Mouse (Mus musculus): ENCODE data around the gene Nmnat2. TPM values are rescaled to one million over a fixed set of nuclear protein-coding genes. Genes with fewer than 3 reads are reported as not detected.
A peak's percentile ranks its signal among the peaks of the same experiment; 100 is the strongest.

Nmnat2 gene
- 37.7 and 39.7 TPM in 2 replicates for polyA plus RNA-seq (2016; fragmentation: Nextera tagmentation; extraction: Ambion mirVana)

DNA sequence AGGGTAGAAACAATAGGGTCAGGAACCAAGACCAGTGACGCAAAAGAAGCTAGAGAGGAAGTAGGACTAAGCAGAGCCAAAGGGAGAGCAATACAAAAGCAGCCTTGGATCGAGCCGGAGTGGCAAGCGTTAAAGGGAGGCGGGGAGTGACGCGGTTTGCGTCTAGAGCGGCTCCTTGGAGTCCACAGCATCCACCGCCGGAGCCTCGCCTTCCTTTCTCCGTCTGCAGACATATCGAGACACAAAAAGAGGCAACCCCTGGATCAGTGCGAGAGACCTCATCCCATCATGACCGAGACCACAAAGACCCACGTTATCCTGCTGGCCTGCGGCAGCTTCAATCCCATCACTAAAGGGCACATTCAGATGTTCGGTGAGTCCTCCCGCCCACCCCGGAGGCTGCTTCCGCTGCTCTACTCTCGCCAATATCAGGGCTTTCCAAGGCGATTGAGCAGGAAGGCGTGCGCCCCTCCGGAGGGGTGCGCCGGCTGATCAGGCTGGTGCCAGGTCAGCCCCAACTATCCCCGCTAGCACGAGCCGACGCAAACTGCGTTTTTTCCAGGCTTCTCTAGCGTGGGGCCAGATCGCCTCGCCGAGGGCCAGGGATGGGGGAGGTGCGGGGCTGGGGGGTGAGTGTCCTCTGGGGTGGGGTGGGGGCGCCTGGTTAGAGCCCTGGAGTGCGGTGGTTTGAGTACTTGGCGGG is at the start of gene Nmnat2:
Gene Nmnat2, plus strand, starts transcription at position 173 of the 703 bp plus-strand sequence.
- under 1% methylated on average over 42 of the region's 42 CpGs for WGBS
- ATAC-seq (ENCODE audit: low FRiP score), result peak; percentile 87
- Histone ChIP-seq H3K9me3 (replicated peaks) (no peaks in the 10 kb centered on the region), H3K36me3 (no peaks in the 10 kb centered on the region), H3K4me1 (peaks cover 19% of the 10 kb centered on the region), H3K4me2 (replicated peaks) (peak within 1 kb of the TSS; percentile 58), H3K27me3 (peaks cover 37% of the 10 kb centered on the region), H3K4me3 (peak within 1 kb of the TSS; percentile 66), H3K9ac (peak within 1 kb of the TSS; percentile 84), H3K27ac (peak within 1 kb of the TSS; percentile 86)

DNA sequence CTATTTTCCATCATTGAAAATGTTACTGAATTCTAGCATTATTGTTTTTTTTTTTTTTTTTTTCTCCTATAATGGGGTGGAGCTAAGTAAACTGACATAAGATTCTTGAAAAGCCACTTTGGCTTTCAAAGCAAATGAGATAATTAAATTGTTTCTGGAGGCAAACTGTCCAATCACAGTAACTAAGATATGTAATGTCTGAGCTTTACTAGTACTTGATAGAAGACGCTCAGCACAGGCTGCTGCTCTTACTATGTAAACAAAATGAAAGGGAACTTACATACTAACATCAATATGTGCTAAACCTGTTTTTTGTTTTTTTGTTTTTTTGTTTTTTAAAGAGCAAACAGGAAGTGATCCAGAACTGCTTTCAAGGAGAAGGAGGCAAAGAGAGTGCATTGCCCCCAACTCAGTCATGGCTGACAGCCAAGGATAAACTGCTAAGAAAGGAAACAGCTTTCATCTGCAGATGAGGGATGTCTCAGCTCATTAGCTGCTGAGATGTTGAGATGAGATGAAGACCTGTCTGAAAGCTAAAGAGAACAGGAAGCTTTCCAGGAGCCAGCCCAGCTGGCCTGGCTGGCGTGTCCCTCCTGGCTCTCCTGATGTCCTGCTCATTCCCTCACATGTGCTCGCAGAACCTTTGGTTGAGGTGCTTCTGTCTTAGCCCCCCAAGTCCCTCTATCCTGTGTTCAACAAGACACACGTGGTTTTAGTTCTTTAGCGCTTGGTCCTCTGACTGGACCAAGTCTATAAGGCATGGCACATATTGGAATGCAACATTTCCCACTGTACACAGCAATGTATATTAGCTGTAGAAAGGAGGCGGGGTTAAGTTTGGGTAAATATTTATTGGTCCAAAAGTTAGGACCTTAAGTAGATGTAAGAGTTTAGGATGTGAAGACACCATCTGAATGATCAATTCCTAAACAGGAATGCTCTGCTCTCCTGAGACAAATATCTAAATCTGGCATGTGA is 41.0 kb upstream of the Nmnat2 start:
- Histone ChIP-seq H3K27ac (no peak overlapping the region), H3K9me3 (replicated peaks) (no peaks in the 10 kb centered on the region), H3K4me1 (no peaks in the 10 kb centered on the region), H3K27me3 (no peaks in the 10 kb centered on the region), H3K36me3 (no peaks in the 10 kb centered on the region), H3K4me3 (no peak overlapping the region), H3K9ac (no peak overlapping the region), H3K4me2 (replicated peaks) (no peak overlapping the region)
- 85% methylated on average over 6 of the region's 6 CpGs for WGBS
- ATAC-seq (ENCODE audit: low FRiP score), result no peak

DNA sequence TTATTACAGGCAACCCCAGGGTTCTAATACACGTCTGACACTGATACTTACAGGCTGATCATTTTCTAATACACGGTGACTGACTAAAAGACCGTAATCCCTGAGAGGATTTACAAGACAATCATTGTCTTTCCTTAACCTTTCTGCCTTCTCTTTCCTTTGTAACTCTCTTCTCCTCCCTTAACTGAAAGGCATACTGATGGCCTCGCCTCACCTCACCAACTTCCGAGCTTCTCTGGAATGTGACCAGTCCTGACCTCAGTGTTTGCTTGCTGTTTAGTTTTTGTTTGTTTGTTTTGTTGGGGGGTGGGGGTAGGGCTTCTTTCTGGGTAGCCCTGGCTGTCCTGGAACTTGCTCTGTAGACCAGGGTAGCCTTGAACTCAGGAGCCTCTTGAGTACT is 39.0 kb upstream of the Nmnat2 start:
- WGBS, result 43% methylated on average over 5 of the region's 5 CpGs
- no peak overlapping the region for H3K4me2 ChIP-seq (replicated peaks)

DNA sequence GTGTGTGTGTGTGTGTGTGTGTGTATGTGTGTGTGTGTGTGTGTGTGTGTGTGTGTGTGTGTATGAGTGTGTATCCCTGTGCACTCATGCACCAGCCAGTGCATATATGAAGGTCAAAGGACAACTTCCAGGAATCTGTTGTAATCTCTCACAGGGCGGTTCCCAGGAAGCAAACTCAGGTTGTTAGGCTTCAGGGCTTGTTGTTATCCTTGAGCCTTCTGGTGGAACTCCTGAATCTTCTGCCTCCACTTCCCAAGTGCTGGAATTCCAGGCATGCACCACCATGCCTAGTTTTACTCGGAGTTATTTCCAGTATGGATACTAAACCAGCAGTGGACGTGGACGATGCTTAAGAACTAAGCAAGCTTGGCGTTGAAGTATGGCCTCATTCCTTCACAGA is 37.9 kb upstream of the Nmnat2 start:
- Histone ChIP-seq H3K27me3 (no peaks in the 10 kb centered on the region), H3K9ac (no peak overlapping the region), H3K4me2 (replicated peaks) (no peak overlapping the region), H3K9me3 (replicated peaks) (no peaks in the 10 kb centered on the region), H3K27ac (no peak overlapping the region), H3K4me3 (no peak overlapping the region), H3K36me3 (no peaks in the 10 kb centered on the region), H3K4me1 (no peaks in the 10 kb centered on the region)
- WGBS, result 86% methylated on average over 5 of the region's 5 CpGs
- no peak for ATAC-seq (ENCODE audit: low FRiP score)

More for the DNA sequence above, 39.0 kb upstream of the Nmnat2 start:
- Histone ChIP-seq H3K27me3 (no peaks in the 10 kb centered on the region), H3K4me1 (no peaks in the 10 kb centered on the region), H3K9me3 (replicated peaks) (no peaks in the 10 kb centered on the region), H3K4me3 (no peak overlapping the region), H3K9ac (no peak overlapping the region), H3K36me3 (no peaks in the 10 kb centered on the region), H3K27ac (no peak overlapping the region)
- ATAC-seq (ENCODE audit: low FRiP score), result no peak

DNA sequence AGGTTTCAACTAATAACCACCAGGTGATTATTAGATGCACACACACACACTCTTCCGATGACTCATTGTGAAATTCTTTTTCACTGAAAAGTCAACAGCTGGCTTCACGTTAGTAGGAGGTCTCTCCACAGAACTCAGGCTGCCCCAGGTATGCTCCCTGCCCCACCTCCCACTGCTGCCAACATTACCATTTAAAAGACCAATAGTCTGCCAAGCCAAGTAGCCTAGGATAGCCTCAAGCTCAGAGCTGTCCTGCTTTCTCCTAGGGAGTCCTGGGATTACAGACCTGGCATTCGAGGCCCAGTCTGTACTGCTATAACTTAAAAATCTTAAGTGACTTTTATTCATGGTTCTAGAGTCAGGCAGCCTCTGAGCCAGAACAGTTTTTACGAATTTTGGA is 37.2 kb upstream of the Nmnat2 start:
- H3K4me3 ChIP-seq, result no peak overlapping the region
- no peaks in the 10 kb centered on the region for H3K27me3 ChIP-seq
- no peaks in the 10 kb centered on the region for H3K9me3 ChIP-seq (replicated peaks)
- H3K4me1 ChIP-seq, result no peaks in the 10 kb centered on the region
- H3K9ac ChIP-seq, result no peak overlapping the region
- 76% methylated on average over 4 of the region's 4 CpGs for WGBS
- H3K27ac ChIP-seq, result no peak overlapping the region
- H3K36me3 ChIP-seq, result no peaks in the 10 kb centered on the region
- no peak for ATAC-seq (ENCODE audit: low FRiP score)
- no peak overlapping the region for H3K4me2 ChIP-seq (replicated peaks)

DNA sequence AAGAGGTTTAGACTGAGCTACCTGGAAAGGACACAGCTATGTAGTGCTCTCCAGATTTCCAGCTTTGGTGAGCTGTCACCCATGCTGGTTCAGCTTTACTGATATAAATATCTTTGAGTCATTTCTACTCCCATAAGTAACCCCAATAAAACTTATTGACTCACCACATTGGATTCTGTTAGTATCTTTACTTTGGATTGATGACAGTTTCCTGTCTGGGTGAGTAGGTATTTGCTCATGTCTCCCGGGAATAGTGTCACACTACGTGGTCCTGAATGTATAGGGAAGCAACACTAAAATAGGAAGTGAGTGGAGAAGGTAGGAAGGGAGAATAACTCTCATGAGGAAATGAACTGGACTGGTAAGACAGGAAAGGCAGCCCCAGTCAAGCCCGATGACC is 33.0 kb upstream of the Nmnat2 start:
- ATAC-seq (ENCODE audit: low FRiP score), result no peak
- no peaks in the 10 kb centered on the region for H3K4me1 ChIP-seq
- no peaks in the 10 kb centered on the region for H3K36me3 ChIP-seq
- no peaks in the 10 kb centered on the region for H3K27me3 ChIP-seq
- H3K9me3 ChIP-seq (replicated peaks), result no peaks in the 10 kb centered on the region
- H3K4me3 ChIP-seq, result no peak overlapping the region
- H3K4me2 ChIP-seq (replicated peaks), result no peak overlapping the region
- 90% methylated on average over 3 of the region's 3 CpGs for WGBS
- H3K27ac ChIP-seq, result no peak overlapping the region
- no peak overlapping the region for H3K9ac ChIP-seq

DNA sequence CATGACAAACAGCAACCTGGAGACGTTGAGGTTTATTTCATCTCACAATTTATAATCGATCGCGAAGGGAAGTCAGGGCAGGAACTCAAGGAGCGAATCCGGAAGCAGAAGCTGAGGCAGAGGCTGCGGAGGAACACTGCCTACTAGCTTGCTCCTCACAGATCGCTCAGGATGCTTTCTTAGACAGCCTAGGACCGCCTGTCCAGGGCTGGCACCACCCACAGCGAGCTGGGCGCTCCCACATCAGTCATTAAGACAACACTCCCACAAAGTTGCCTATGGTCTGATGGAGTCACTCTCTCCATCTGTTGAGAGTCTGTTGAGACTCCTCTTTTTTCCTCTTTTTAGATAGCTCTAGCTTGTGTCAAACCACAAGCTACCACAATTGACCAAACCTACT is 20.8 kb upstream of the Nmnat2 start:
- no peaks in the 10 kb centered on the region for H3K4me1 ChIP-seq
- H3K27ac ChIP-seq, result no peak overlapping the region
- H3K36me3 ChIP-seq, result no peaks in the 10 kb centered on the region
- WGBS, result 57% methylated on average over 11 of the region's 11 CpGs
- no peak overlapping the region for H3K4me3 ChIP-seq
- no peaks in the 10 kb centered on the region for H3K27me3 ChIP-seq
- no peaks in the 10 kb centered on the region for H3K9me3 ChIP-seq (replicated peaks)
- no peak overlapping the region for H3K9ac ChIP-seq
- no peak for ATAC-seq (ENCODE audit: low FRiP score)
- no peak overlapping the region for H3K4me2 ChIP-seq (replicated peaks)

DNA sequence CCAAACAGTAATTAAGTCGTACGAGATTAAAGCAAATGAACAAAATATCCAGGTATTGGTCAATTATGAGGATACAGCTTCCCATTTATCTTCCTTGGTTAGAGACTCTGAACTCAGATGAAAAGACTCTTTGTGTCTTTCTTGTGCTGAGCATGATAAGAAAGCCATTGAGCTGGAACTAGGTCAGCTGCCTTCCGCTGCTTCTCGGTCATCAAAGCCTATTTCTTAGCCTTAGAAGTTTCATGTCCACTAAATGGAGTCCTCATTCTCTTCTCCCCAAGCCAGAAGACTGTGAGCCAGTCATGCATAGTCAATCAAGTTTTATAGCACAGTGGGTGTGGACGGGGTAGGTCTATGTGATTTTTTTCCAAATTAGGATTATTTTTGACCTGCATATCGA is 19.3 kb upstream of the Nmnat2 start:
- no peaks in the 10 kb centered on the region for H3K9me3 ChIP-seq (replicated peaks)
- no peaks in the 10 kb centered on the region for H3K36me3 ChIP-seq
- H3K27ac ChIP-seq, result no peak overlapping the region
- no peaks in the 10 kb centered on the region for H3K27me3 ChIP-seq
- no peak for ATAC-seq (ENCODE audit: low FRiP score)
- 57% methylated on average over 6 of the region's 6 CpGs for WGBS
- no peaks in the 10 kb centered on the region for H3K4me1 ChIP-seq
- no peak overlapping the region for H3K4me3 ChIP-seq
- no peak overlapping the region for H3K9ac ChIP-seq
- H3K4me2 ChIP-seq (replicated peaks), result no peak overlapping the region

DNA sequence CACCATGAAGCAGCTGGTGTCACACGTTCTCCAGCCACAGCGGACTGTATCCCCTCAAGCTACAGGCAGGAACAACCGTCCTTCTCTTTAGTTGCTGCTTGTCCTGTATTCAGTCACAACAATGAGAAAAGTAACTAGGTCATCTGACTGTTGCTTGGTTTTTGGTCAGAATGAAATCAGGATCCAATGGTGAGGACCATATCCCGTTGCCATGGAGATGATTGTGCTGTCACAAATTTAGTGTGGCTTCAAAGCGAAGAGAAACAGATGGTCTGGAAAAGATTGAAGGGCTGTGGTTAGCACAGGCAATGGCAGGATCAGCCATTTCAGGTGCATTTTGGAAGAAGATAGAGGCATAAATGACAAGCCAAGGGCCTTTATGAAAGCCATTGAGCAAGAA is 18.4 kb upstream of the Nmnat2 start:
- Histone ChIP-seq H3K9me3 (replicated peaks) (no peaks in the 10 kb centered on the region), H3K4me2 (replicated peaks) (no peak overlapping the region), H3K4me3 (no peak overlapping the region), H3K4me1 (no peaks in the 10 kb centered on the region), H3K9ac (no peak overlapping the region), H3K27me3 (no peaks in the 10 kb centered on the region), H3K27ac (no peak overlapping the region), H3K36me3 (no peaks in the 10 kb centered on the region)
- ATAC-seq (ENCODE audit: low FRiP score), result no peak
- WGBS, result 80% methylated on average over 5 of the region's 5 CpGs

DNA sequence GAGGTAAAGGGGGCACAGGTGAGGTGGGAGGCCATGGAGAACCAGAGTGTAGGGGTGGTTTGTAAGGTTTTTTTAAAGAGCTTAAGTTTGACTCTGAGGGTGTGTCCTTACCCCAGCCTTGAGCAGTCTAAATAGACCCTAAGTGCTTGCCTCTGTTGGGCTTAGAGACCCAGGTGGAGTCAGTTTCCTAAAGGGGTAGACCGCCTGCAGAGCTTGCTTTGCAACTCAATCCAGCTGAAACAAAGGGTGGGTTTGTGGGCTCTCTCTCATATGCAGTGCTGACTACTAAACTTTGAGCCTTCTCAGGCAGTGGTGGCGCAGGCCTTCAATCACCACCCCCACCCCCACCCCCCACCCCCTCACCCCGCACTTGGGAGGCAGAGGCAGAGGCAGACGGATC is 11.8 kb upstream of the Nmnat2 start:
- Histone ChIP-seq H3K9ac (no peak overlapping the region), H3K9me3 (replicated peaks) (no peaks in the 10 kb centered on the region), H3K36me3 (no peaks in the 10 kb centered on the region), H3K4me1 (no peaks in the 10 kb centered on the region), H3K27ac (no peak overlapping the region), H3K4me3 (no peak overlapping the region), H3K27me3 (no peaks in the 10 kb centered on the region), H3K4me2 (replicated peaks) (no peak overlapping the region)
- WGBS, result 46% methylated on average over 4 of the region's 4 CpGs
- no peak for ATAC-seq (ENCODE audit: low FRiP score)

DNA sequence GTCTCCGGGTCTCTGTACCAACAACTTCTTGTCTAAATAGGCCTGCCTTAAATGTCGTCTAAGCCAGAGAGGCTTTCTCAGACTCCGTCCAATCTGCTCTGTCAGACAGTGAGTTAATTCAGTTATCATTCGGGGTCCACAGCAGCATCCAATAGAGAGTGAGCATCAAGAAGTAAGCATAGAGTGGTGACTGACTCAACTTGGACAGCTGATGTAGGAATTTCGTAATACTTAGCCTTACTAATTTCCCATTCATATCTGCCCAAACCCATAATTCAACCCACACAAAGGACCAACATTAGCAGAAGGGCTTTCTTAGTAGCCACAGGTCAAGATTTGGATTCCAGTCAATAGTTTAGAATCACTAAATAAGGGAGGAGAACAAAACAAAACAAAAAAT is 626 bp upstream of the Nmnat2 start:
- ATAC-seq (ENCODE audit: low FRiP score), result no peak
- Histone ChIP-seq H3K4me3 (no peak overlapping the region), H3K27me3 (peaks cover 37% of the 10 kb centered on the region)

DNA sequence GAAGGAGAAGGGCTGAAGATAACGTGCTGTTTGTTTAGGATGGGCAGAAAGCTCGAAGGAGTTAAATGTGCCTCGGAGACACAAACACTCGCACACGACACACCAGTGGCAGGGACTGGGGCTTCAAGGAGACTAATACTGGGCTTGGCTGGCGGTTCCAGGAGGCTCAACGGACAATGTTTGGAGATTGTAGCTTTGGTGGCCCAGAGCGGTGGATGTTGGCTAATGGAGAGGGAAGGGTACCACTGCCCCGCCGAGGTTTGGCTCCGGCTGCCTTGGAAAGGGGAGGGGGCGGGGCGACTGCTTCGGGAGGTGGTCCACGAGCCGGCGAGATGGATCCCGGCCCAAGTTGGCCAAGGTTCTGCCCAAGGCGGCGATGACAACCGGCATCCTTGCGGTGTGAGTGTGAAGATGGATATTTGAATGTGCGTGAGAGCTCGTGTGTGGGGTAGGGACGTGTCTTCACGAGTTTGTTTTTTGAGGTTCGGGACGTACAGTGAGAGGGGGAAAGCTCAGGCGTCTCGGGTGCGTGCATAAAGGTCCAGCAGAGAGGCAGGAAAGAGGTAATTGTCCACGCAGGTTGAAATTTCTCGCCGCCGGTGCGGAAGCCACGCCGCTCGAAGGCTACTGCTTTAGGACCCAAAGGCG is 895 bp downstream of the Nmnat2 start:
- Histone ChIP-seq H3K4me2 (replicated peaks) (peak overlapping the region; percentile 58), H3K27ac (peak overlapping the region; percentile 86), H3K27me3 (peaks cover 37% of the 10 kb centered on the region), H3K4me1 (peaks cover 19% of the 10 kb centered on the region), H3K9me3 (replicated peaks) (no peaks in the 10 kb centered on the region), H3K36me3 (no peaks in the 10 kb centered on the region), H3K4me3 (peak overlapping the region; percentile 66), H3K9ac (peak overlapping the region; percentile 84)
- ATAC-seq (ENCODE audit: low FRiP score), result peak; percentile 47
- WGBS, result under 1% methylated on average over 40 of the region's 40 CpGs

More for the DNA sequence above, 626 bp upstream of the Nmnat2 start:
- Histone ChIP-seq H3K9ac (no peak overlapping the region), H3K9me3 (replicated peaks) (no peaks in the 10 kb centered on the region), H3K36me3 (no peaks in the 10 kb centered on the region), H3K4me1 (peaks cover 19% of the 10 kb centered on the region), H3K27ac (no peak overlapping the region), H3K4me2 (replicated peaks) (no peak overlapping the region)
- 80% methylated on average over 5 of the region's 5 CpGs for WGBS
